Mouse (Mus musculus): Measurements from ENCODE around the gene Dusp7. TPM values are rescaled to one million over a fixed set of nuclear protein-coding genes. Genes with fewer than 3 reads are reported as not detected.

Gene Dusp7
- 3.8 and 4.1 TPM in 2 replicates for polyA plus RNA-seq (2015; fragmentation: Nextera tagmentation; extraction: Ambion mirVana)

- peak; percentile 64 for DNase-seq
- Histone ChIP-seq H3K9me3 (replicated peaks) (no peaks in the 10 kb centered on the region), H3K4me1 (replicated peaks) (peaks cover 73% of the 10 kb centered on the region), H3K4me2 (peak within 1 kb of the TSS; percentile 95), H3K4me3 (replicated peaks) (peak within 1 kb of the TSS; percentile 82), H3K27me3 (peaks cover 29% of the 10 kb centered on the region), H3K9ac (peak within 1 kb of the TSS; percentile 89), H3K36me3 (peaks cover 25% of the 10 kb centered on the region), H3K27ac (peak within 1 kb of the TSS; percentile 88)
- peak; percentile 62 for ATAC-seq (ENCODE audit: low read depth)
- WGBS (ENCODE audit: insufficient replicate concordance), result under 1% methylated on average over 47 of the region's 57 CpGs
These were observed at the start of gene Dusp7 for GRCm38 (mm10) chr9:106368112-106368717. Dusp7 (plus strand) TSS chr9:106368632.

DNA sequence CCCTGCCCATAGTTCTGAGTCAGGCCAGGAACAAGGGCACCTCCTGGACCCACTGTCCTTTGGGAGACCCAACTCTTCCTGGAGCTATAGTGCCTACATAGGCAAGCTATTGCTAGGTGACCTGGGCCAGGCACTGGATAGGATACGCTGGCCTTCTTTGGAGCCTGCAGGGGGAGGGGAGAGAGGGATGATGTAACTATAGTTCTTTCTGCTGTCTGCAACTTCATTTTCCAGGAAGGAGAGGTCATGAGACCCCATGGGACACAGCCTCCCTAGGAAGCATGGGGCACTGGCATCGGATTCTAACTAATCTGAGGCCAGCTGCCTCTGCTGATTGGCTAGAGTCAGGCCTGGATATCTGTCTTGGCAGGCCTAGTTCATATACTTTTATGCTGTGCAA, 49.3 kb upstream of the Dusp7 start:
- Histone ChIP-seq H3K27me3 (no peaks in the 10 kb centered on the region), H3K36me3 (0 out of 2 replicates have a peak, but pooled peaks cover 5% of the 10 kb centered on the region), H3K4me1 (replicated peaks) (peaks cover 32% of the 10 kb centered on the region), H3K4me2 (no peak overlapping the region), H3K9me3 (replicated peaks) (no peaks in the 10 kb centered on the region), H3K9ac (no peak overlapping the region), H3K27ac (no peak overlapping the region), H3K4me3 (replicated peaks) (no peak overlapping the region)
- DNase-seq, result no peak
- WGBS (ENCODE audit: insufficient replicate concordance), result 60% methylated on average over 2 of the region's 2 CpGs
- ATAC-seq (ENCODE audit: low read depth), result peak; percentile 35; the same call in 1 of the 2 replicates

DNA sequence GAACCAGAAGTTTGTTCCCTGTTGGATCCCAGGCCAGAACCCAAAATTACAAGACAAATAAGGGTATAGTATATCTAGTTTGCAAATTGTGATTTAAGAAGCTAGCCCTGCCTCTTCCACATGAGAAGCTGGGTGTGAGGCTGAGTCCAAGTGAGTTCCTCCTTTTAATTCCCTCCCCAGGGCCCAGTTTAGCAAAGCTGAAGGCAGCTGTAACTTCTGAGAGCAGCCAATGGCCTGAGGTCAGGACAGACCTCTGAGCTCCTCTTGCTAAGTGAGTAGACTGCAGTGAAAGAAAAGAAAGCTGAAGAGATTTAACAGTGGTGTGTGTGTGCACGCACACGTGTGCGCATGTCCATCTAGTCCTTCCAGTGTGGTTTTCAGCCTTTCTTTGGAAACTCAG, 45.9 kb upstream of the Dusp7 start:
- no peaks in the 10 kb centered on the region for H3K27me3 ChIP-seq
- H3K4me3 ChIP-seq (replicated peaks), result no peak overlapping the region
- no peaks in the 10 kb centered on the region for H3K9me3 ChIP-seq (replicated peaks)
- 86% methylated on average over 3 of the region's 3 CpGs for WGBS (ENCODE audit: insufficient replicate concordance)
- peaks cover 1% of the 10 kb centered on the region; the same call in 1 of the 2 replicates for H3K36me3 ChIP-seq
- H3K4me2 ChIP-seq, result no peak overlapping the region
- ATAC-seq (ENCODE audit: low read depth) (no peak), DNase-seq (no peak)
- H3K4me1 ChIP-seq (replicated peaks), result peaks cover 32% of the 10 kb centered on the region
- no peak overlapping the region for H3K27ac ChIP-seq
- no peak overlapping the region for H3K9ac ChIP-seq

DNA sequence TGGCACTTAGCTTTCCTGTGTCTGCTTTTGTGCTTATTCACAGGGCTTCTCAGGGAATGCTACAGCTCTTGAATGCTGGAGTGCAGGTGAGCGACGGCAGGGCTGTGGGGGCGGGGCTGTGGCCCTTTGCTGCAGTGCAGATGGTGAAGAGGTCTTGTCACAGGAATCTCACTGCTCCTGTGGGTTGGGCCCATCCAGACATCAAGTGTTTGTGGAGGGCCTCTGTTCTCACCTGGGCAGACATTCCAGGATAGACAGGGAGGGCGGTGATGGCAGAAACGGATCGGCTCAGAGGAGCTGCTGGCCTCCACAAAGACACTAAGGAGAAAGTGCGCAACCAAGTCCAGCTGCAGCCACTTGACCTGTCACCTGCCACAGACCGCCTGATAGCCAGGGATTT, 42.2 kb upstream of the Dusp7 start:
- Histone ChIP-seq H3K27me3 (no peaks in the 10 kb centered on the region), H3K27ac (no peak overlapping the region), H3K9me3 (replicated peaks) (no peaks in the 10 kb centered on the region), H3K36me3 (peaks cover 11% of the 10 kb centered on the region), H3K4me1 (replicated peaks) (peaks cover 20% of the 10 kb centered on the region), H3K4me3 (replicated peaks) (no peak overlapping the region), H3K9ac (no peak overlapping the region), H3K4me2 (no peak overlapping the region)
- 83% methylated on average over 8 of the region's 8 CpGs for WGBS (ENCODE audit: insufficient replicate concordance)
- ATAC-seq (ENCODE audit: low read depth) (no peak), DNase-seq (no peak)

DNA sequence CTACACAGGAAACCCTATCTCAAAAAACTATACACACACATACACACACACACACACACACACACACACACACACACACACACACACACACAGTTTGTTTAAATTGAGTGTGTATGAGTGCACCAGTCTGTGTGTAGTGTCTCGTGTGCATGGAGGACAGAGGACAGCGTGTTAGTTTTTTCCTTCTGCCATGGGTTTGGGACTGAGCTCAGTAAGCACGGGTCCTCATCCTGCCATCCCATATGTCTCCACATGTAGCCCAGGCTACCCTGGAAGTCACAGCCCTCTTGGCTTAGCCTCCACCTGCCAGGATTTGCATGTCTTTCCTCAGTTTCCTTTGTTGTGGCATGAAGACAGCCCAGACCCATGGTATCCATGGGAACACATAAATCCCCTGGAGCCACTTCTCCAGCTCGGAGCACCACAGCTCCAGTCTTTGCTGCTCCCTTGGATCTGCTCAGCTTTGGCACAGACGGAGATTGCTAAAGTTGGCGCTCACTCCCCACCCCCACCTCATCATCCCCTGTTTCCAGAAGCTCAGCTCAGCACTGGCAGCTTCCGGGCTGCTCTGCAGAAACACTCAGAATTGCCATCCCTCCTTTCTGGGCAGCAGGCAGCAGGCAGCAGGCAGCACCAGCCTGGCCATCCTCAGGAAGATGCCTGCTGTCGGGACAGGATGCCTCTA, 41.2 kb upstream of the Dusp7 start:
- no peak overlapping the region for H3K27ac ChIP-seq
- H3K36me3 ChIP-seq, result peaks cover 11% of the 10 kb centered on the region
- DNase-seq, result no peak
- no peak for ATAC-seq (ENCODE audit: low read depth)
- no peak overlapping the region for H3K4me2 ChIP-seq
- H3K4me3 ChIP-seq (replicated peaks), result no peak overlapping the region
- no peaks in the 10 kb centered on the region for H3K27me3 ChIP-seq
- peaks cover 10% of the 10 kb centered on the region; the same call in 1 of the 2 replicates for H3K4me1 ChIP-seq (replicated peaks)
- no peaks in the 10 kb centered on the region for H3K9me3 ChIP-seq (replicated peaks)
- WGBS (ENCODE audit: insufficient replicate concordance), result 83% methylated on average over 8 of the region's 8 CpGs
- no peak overlapping the region for H3K9ac ChIP-seq

DNA sequence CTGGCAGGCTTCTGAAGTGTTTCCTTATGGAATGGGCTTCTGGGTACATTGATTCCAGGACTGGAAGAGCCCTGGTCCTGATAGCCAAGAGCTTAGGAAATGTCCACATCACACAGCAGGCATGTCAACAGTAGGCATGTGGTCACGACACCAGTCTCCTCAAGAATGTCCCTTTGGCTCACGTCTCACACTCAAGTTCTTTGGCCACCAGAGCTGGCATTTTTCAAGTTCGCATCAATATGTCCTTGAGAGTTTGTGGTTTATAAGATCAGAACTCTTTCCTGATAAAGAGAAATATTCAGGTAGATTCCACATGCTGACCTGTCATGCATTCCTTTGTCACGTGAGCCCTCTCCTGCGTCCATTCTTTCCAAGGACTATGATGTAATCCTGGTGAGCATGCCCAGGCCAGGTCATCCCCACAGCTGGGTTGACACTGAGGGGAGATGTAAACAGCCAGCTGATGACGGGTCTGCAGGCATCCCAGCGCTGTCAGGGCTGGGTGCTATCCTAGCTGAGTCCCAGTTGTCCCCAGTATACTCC, 40.3 kb upstream of the Dusp7 start:
- DNase-seq (no peak), ATAC-seq (ENCODE audit: low read depth) (no peak)
- Histone ChIP-seq H3K9ac (no peak overlapping the region), H3K36me3 (peaks cover 11% of the 10 kb centered on the region), H3K4me1 (replicated peaks) (peaks cover 2% of the 10 kb centered on the region; the same call in 1 of the 2 replicates), H3K4me3 (replicated peaks) (no peak overlapping the region), H3K4me2 (no peak overlapping the region), H3K27me3 (no peaks in the 10 kb centered on the region), H3K27ac (no peak overlapping the region), H3K9me3 (replicated peaks) (no peaks in the 10 kb centered on the region)
- WGBS (ENCODE audit: insufficient replicate concordance), result 70% methylated on average over 7 of the region's 7 CpGs

- H3K9ac ChIP-seq, result no peak overlapping the region
- H3K36me3 ChIP-seq, result peaks cover 11% of the 10 kb centered on the region
- no peaks in the 10 kb centered on the region for H3K4me1 ChIP-seq (replicated peaks)
- no peak overlapping the region for H3K4me2 ChIP-seq
- 77% methylated on average over 5 of the region's 5 CpGs for WGBS (ENCODE audit: insufficient replicate concordance)
- no peaks in the 10 kb centered on the region for H3K27me3 ChIP-seq
- no peak overlapping the region for H3K27ac ChIP-seq
- ATAC-seq (ENCODE audit: low read depth) (no peak), DNase-seq (no peak)
- no peak overlapping the region for H3K4me3 ChIP-seq (replicated peaks)
- no peaks in the 10 kb centered on the region for H3K9me3 ChIP-seq (replicated peaks)
These were observed 39.5 kb upstream of the Dusp7 start for GRCm38 (mm10) chr9:106328772-106329511.

GRCm38 (mm10) chr9:106332746-106333145, 35.7 kb upstream of the Dusp7 start:
- H3K36me3 ChIP-seq, result peaks cover 7% of the 10 kb centered on the region
- no peak overlapping the region for H3K4me2 ChIP-seq
- WGBS (ENCODE audit: insufficient replicate concordance), result 41% methylated on average over 3 of the region's 3 CpGs
- ATAC-seq (ENCODE audit: low read depth), result no peak
- H3K9ac ChIP-seq, result no peak overlapping the region
- no peak overlapping the region for H3K4me3 ChIP-seq (replicated peaks)
- DNase-seq, result no peak
- no peaks in the 10 kb centered on the region for H3K9me3 ChIP-seq (replicated peaks)
- H3K27ac ChIP-seq, result no peak overlapping the region
- no peaks in the 10 kb centered on the region for H3K4me1 ChIP-seq (replicated peaks)
- no peaks in the 10 kb centered on the region for H3K27me3 ChIP-seq

DNA sequence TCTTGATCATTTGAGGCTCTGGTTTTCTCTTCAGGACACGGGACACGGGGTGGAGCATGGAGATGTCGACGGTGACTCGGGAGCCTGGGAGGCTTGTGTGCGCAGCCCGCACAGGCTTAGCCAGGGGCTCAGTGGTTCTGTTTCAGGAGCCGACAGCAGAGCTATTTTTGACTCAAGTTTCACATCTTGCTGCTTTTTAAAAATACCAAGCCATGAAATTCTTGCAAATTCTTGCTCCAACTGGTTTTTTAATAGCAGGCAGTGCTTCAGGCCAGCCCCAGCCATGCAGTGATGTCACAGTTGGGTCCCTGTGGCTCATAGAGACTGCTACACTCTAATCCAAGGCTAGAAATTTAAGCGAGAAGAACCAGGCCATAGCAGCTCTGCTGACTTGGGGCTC, 30.8 kb upstream of the Dusp7 start:
- Histone ChIP-seq H3K27me3 (no peaks in the 10 kb centered on the region), H3K27ac (no peak overlapping the region), H3K36me3 (no peaks in the 10 kb centered on the region), H3K9ac (no peak overlapping the region), H3K4me1 (replicated peaks) (0 out of 2 replicates have a peak, but pooled peaks cover 9% of the 10 kb centered on the region), H3K4me3 (replicated peaks) (no peak overlapping the region), H3K9me3 (replicated peaks) (no peaks in the 10 kb centered on the region), H3K4me2 (no peak overlapping the region)
- 76% methylated on average over 9 of the region's 9 CpGs for WGBS (ENCODE audit: insufficient replicate concordance)
- ATAC-seq (ENCODE audit: low read depth), result no peak
- DNase-seq, result no peak

DNA sequence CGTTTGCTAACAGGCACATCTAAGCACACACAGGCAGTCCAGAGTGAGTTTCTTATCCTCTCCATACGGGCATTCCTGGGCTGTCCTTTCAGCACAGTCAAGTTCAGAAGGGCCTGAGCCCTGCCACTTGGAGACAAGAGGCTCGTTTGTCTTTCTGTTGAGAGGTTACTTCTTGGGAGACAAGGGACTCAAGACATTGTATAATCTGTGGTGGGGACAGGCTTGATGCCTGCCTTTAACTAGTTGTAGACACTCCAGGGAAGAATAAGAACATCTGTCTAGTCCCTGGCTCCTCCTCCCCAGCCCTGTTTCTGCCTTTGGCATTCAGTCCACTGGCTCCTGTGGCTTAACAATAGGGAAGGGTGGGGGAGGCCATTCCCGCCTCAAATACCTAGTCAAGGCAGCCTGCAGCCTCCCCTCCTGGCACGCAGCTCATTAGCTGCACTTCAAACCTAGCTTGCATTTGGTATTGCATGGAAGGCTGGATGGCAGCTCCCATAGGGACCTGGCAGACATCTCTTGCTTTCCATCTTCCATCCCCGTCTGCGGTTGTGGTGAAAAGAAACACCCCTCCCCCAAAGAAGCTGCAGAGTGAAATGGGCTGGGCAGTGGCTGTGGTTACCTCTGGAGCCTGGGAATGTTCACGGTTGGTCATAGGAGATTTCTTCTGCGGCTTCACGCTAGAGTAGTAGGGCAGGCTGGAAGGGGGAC, 29.8 kb upstream of the Dusp7 start:
- Histone ChIP-seq H3K36me3 (no peaks in the 10 kb centered on the region), H3K4me3 (replicated peaks) (no peak overlapping the region), H3K27ac (no peak overlapping the region), H3K9ac (no peak overlapping the region), H3K27me3 (no peaks in the 10 kb centered on the region), H3K4me1 (replicated peaks) (0 out of 2 replicates have a peak, but pooled peaks cover 9% of the 10 kb centered on the region), H3K4me2 (no peak overlapping the region), H3K9me3 (replicated peaks) (no peaks in the 10 kb centered on the region)
- WGBS (ENCODE audit: insufficient replicate concordance), result 49% methylated on average over 10 of the region's 10 CpGs
- no peak for DNase-seq
- no peak for ATAC-seq (ENCODE audit: low read depth)

DNA sequence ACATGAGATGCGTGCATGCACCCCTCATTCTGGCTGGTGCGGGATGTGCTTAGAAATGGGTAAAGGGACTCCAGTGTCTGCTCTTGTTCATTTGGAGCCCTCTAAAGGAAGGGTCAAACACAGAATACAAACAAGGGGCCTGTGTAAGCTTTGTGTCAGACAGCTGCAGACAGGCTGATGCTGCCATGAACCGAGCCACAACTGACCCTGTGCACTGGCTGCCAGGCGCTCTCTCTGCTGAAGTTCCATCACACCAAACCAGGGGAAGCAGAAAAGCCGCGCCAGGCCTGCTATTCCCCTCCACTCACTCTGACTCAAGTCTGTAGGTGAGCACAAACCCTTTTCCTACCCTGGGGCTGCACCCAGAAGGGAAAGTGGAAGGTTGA, 29.3 kb upstream of the Dusp7 start:
- Histone ChIP-seq H3K36me3 (no peaks in the 10 kb centered on the region), H3K27me3 (no peaks in the 10 kb centered on the region), H3K4me1 (replicated peaks) (0 out of 2 replicates have a peak, but pooled peaks cover 9% of the 10 kb centered on the region), H3K9ac (no peak overlapping the region), H3K9me3 (replicated peaks) (no peaks in the 10 kb centered on the region), H3K4me3 (replicated peaks) (no peak overlapping the region), H3K27ac (no peak overlapping the region), H3K4me2 (no peak overlapping the region)
- ATAC-seq (ENCODE audit: low read depth), result no peak
- 79% methylated on average over 6 of the region's 6 CpGs for WGBS (ENCODE audit: insufficient replicate concordance)
- no peak for DNase-seq

Measured in liver, embryonic 13.5 days (tissue).